Mouse (Mus musculus): ENCODE data around the gene Arhgap8.

Arhgap8 gene

GRCm38 (mm10) chr15:84809275-84809952 is 89.6 kb downstream of the Arhgap8 start:
- no peak for DNase-seq

GRCm38 (mm10) chr15:84811126-84811525 is 91.3 kb downstream of the Arhgap8 start:
- no peak for DNase-seq

- no peak for DNase-seq
Observed at GRCm38 (mm10) chr15:84812831-84813357, 93.0 kb downstream of the Arhgap8 start.

GRCm38 (mm10) chr15:84815171-84815570 is 95.3 kb downstream of the Arhgap8 start:
- no peak for DNase-seq

GRCm38 (mm10) chr15:84817589-84817988 is 97.7 kb downstream of the Arhgap8 start:
- DNase-seq, result no peak

- no peak for DNase-seq
Observed at GRCm38 (mm10) chr15:84818284-84818683, 98.4 kb downstream of the Arhgap8 start.

GRCm38 (mm10) chr15:84820811-84821210 is 101.0 kb downstream of the Arhgap8 start:
- no peak for DNase-seq
